Mouse (Mus musculus): ENCODE measurements around the gene Rccd1. TPM values are rescaled to one million over a fixed set of nuclear protein-coding genes. Genes with fewer than 3 reads are reported as not detected.
"Not testable (repeated sequence)": the region's sequence is repeated elsewhere in the genome, so short reads cannot be mapped to it uniquely, and the experiment has no call there.

The Rccd1 gene
- polyA plus RNA-seq, 1 experiment from 2014 or later, result 7.9 TPM

- Histone ChIP-seq H3K4me1 (replicated peaks) (peaks cover 16% of the 10 kb centered on the region), H3K4me2 (no peak overlapping the region), H3K9ac (no peak overlapping the region), H3K27me3 (no peaks in the 10 kb centered on the region), H3K27ac (no peak overlapping the region), H3K4me3 (no peak overlapping the region), H3K9me3 (replicated peaks) (no peaks in the 10 kb centered on the region), H3K36me3 (peaks cover 61% of the 10 kb centered on the region)
- no peak for ATAC-seq (replicated peaks; ENCODE audit: insufficient number of reproducible peaks, insufficient read depth, low FRiP score, low read depth)
- WGBS, result 93% methylated on average over 19 of the region's 19 CpGs
These were observed 1.8 kb upstream of the Rccd1 start for GRCm38 (mm10) chr7:80326076-80326475.

- H3K4me1 ChIP-seq (replicated peaks), result peaks cover 16% of the 10 kb centered on the region
- WGBS, result 94% methylated on average over 16 of the region's 16 CpGs
- no peak overlapping the region for H3K9ac ChIP-seq
- peak overlapping the region; percentile 96 for H3K27ac ChIP-seq
- no peaks in the 10 kb centered on the region for H3K9me3 ChIP-seq (replicated peaks)
- H3K4me2 ChIP-seq, result no peak overlapping the region
- no peaks in the 10 kb centered on the region for H3K27me3 ChIP-seq
- ATAC-seq (replicated peaks; ENCODE audit: insufficient number of reproducible peaks, insufficient read depth, low FRiP score, low read depth), result no peak
- peaks cover 54% of the 10 kb centered on the region for H3K36me3 ChIP-seq
- no peak overlapping the region for H3K4me3 ChIP-seq
These were observed 1.1 kb upstream of the Rccd1 start for GRCm38 (mm10) chr7:80325292-80325868.

- 48% methylated on average over 5 of the region's 5 CpGs for WGBS
- not testable (repeated sequence) for H3K9me3 ChIP-seq (replicated peaks); H3K27me3 ChIP-seq; H3K9ac ChIP-seq; ATAC-seq (replicated peaks; ENCODE audit: insufficient number of reproducible peaks, insufficient read depth, low FRiP score, low read depth)
- H3K36me3 ChIP-seq, result peaks cover 49% of the 10 kb centered on the region
- H3K27ac ChIP-seq, result peak overlapping the region; percentile 96
- H3K4me1 ChIP-seq (replicated peaks), result peaks cover 21% of the 10 kb centered on the region
- peak overlapping the region; percentile 83; the same call in 1 of the 2 replicates for H3K4me2 ChIP-seq
- H3K4me3 ChIP-seq, result peak overlapping the region; percentile 84
These were observed 514 bp upstream of the Rccd1 start for GRCm38 (mm10) chr7:80324816-80325119.

- peak overlapping the region; percentile 71 for H3K9ac ChIP-seq
- peaks cover 33% of the 10 kb centered on the region for H3K4me1 ChIP-seq (replicated peaks)
- ATAC-seq (replicated peaks; ENCODE audit: insufficient number of reproducible peaks, insufficient read depth, low FRiP score, low read depth), result no peak
- H3K36me3 ChIP-seq, result peaks cover 42% of the 10 kb centered on the region
- H3K27ac ChIP-seq, result peak overlapping the region; percentile 96
- 20% methylated on average over 8 of the region's 8 CpGs for WGBS
- H3K27me3 ChIP-seq, result no peaks in the 10 kb centered on the region
- no peaks in the 10 kb centered on the region for H3K9me3 ChIP-seq (replicated peaks)
- H3K4me2 ChIP-seq, result peak overlapping the region; percentile 83
- peak overlapping the region; percentile 84 for H3K4me3 ChIP-seq
These were observed 918 bp downstream of the Rccd1 start for GRCm38 (mm10) chr7:80323336-80323735.

- 70% methylated on average over 19 of the region's 19 CpGs for WGBS
- Histone ChIP-seq H3K27me3 (no peaks in the 10 kb centered on the region), H3K27ac (no peak overlapping the region), H3K4me1 (replicated peaks) (peaks cover 31% of the 10 kb centered on the region), H3K36me3 (peaks cover 36% of the 10 kb centered on the region), H3K4me3 (no peak overlapping the region), H3K4me2 (no peak overlapping the region), H3K9ac (no peak overlapping the region), H3K9me3 (replicated peaks) (no peaks in the 10 kb centered on the region)
- no peak for ATAC-seq (replicated peaks; ENCODE audit: insufficient number of reproducible peaks, insufficient read depth, low FRiP score, low read depth)
These were observed 4.3 kb downstream of the Rccd1 start for GRCm38 (mm10) chr7:80319846-80320496.

GRCm38 (mm10) chr7:80318670-80319069 lies 5.6 kb downstream of the Rccd1 start:
- Histone ChIP-seq H3K27ac (no peak overlapping the region; the same call in 1 of the 2 replicates), H3K9me3 (replicated peaks) (no peaks in the 10 kb centered on the region), H3K4me1 (replicated peaks) (peaks cover 29% of the 10 kb centered on the region), H3K9ac (peak overlapping the region; percentile 21; the same call in 1 of the 2 replicates), H3K27me3 (no peaks in the 10 kb centered on the region), H3K4me3 (no peak overlapping the region), H3K4me2 (no peak overlapping the region), H3K36me3 (peaks cover 48% of the 10 kb centered on the region)
- ATAC-seq (replicated peaks; ENCODE audit: insufficient number of reproducible peaks, insufficient read depth, low FRiP score, low read depth), result no peak
- WGBS, result 79% methylated on average over 4 of the region's 4 CpGs

GRCm38 (mm10) chr7:80317439-80318115 lies 6.7 kb downstream of the Rccd1 start:
- no peak for ATAC-seq (replicated peaks; ENCODE audit: insufficient number of reproducible peaks, insufficient read depth, low FRiP score, low read depth)
- Histone ChIP-seq H3K9ac (no peak overlapping the region), H3K27me3 (no peaks in the 10 kb centered on the region), H3K27ac (no peak overlapping the region), H3K4me1 (replicated peaks) (peaks cover 21% of the 10 kb centered on the region), H3K36me3 (peaks cover 59% of the 10 kb centered on the region), H3K9me3 (replicated peaks) (no peaks in the 10 kb centered on the region), H3K4me2 (no peak overlapping the region), H3K4me3 (no peak overlapping the region)
- 74% methylated on average over 1 of the region's 1 CpGs for WGBS

GRCm38 (mm10) chr7:80315733-80316132 lies 8.5 kb downstream of the Rccd1 start:
- 77% methylated on average over 2 of the region's 2 CpGs for WGBS
- H3K27me3 ChIP-seq, result no peaks in the 10 kb centered on the region
- H3K4me2 ChIP-seq, result no peak overlapping the region
- no peaks in the 10 kb centered on the region for H3K9me3 ChIP-seq (replicated peaks)
- no peak overlapping the region for H3K4me3 ChIP-seq
- H3K9ac ChIP-seq, result no peak overlapping the region
- H3K27ac ChIP-seq, result no peak overlapping the region
- no peak for ATAC-seq (replicated peaks; ENCODE audit: insufficient number of reproducible peaks, insufficient read depth, low FRiP score, low read depth)
- H3K36me3 ChIP-seq, result peaks cover 76% of the 10 kb centered on the region
- H3K4me1 ChIP-seq (replicated peaks), result peaks cover 17% of the 10 kb centered on the region

- WGBS, result 77% methylated on average over 7 of the region's 7 CpGs
- Histone ChIP-seq H3K4me2 (no peak overlapping the region), H3K4me1 (replicated peaks) (no peaks in the 10 kb centered on the region), H3K9ac (no peak overlapping the region), H3K36me3 (peaks cover 96% of the 10 kb centered on the region), H3K27me3 (no peaks in the 10 kb centered on the region), H3K4me3 (no peak overlapping the region), H3K27ac (no peak overlapping the region), H3K9me3 (replicated peaks) (no peaks in the 10 kb centered on the region)
- no peak for ATAC-seq (replicated peaks; ENCODE audit: insufficient number of reproducible peaks, insufficient read depth, low FRiP score, low read depth)
These were observed 13.5 kb downstream of the Rccd1 start for GRCm38 (mm10) chr7:80310771-80311170.

GRCm38 (mm10) chr7:80307766-80308165 lies 16.5 kb downstream of the Rccd1 start:
- peaks cover 94% of the 10 kb centered on the region for H3K36me3 ChIP-seq
- no peaks in the 10 kb centered on the region for H3K9me3 ChIP-seq (replicated peaks)
- no peak overlapping the region for H3K4me3 ChIP-seq
- ATAC-seq (replicated peaks; ENCODE audit: insufficient number of reproducible peaks, insufficient read depth, low FRiP score, low read depth), result no peak
- H3K4me2 ChIP-seq, result no peak overlapping the region
- 86% methylated on average over 3 of the region's 3 CpGs for WGBS
- no peaks in the 10 kb centered on the region for H3K27me3 ChIP-seq
- H3K9ac ChIP-seq, result no peak overlapping the region
- no peak overlapping the region for H3K27ac ChIP-seq
- H3K4me1 ChIP-seq (replicated peaks), result no peaks in the 10 kb centered on the region

GRCm38 (mm10) chr7:80301522-80301921 lies 22.7 kb downstream of the Rccd1 start:
- Histone ChIP-seq H3K9ac (no peak overlapping the region), H3K27ac (no peak overlapping the region), H3K9me3 (replicated peaks) (no peaks in the 10 kb centered on the region), H3K4me2 (no peak overlapping the region), H3K27me3 (no peaks in the 10 kb centered on the region), H3K4me3 (no peak overlapping the region), H3K36me3 (peaks cover 64% of the 10 kb centered on the region), H3K4me1 (replicated peaks) (peaks cover 15% of the 10 kb centered on the region)
- no peak for ATAC-seq (replicated peaks; ENCODE audit: insufficient number of reproducible peaks, insufficient read depth, low FRiP score, low read depth)
- WGBS, result 93% methylated on average over 2 of the region's 2 CpGs

Measured in heart, embryonic 15.5 days (tissue).